Mouse (Mus musculus) left cerebral cortex, postnatal 36 days (tissue): ENCODE results near the gene Nin. TPM values are rescaled to one million over a fixed set of nuclear protein-coding genes. Genes with fewer than 3 reads are reported as not detected.
"Not testable (repeated sequence)": the region's sequence is repeated elsewhere in the genome, so short reads cannot be mapped to it uniquely, and the experiment has no call there.

Source experiments
- DNase-seq, 2 experiments: peaks; one replicate each; pipeline ENCODE4 v3.0.0; 2021 to 2022; ENCODE audit warnings: low spot score in 2 of 2, mixed read lengths in 1 of 2
- intact Hi-C: fragments of 180-260 bp; cut with DNase I; formaldehyde crosslinking; loops from one replicate; pipeline ENCODE4 v1.15.1; 2025
- total RNA-seq, 2 experiments: library from RNA; stranded (reverse); gene quantifications; 2 replicates each; pipeline ENCODE4 v1.2.3; 2021

The Nin gene
- total RNA-seq, result 10 to 100 TPM; 54.4 to 72.2 TPM

DNA sequence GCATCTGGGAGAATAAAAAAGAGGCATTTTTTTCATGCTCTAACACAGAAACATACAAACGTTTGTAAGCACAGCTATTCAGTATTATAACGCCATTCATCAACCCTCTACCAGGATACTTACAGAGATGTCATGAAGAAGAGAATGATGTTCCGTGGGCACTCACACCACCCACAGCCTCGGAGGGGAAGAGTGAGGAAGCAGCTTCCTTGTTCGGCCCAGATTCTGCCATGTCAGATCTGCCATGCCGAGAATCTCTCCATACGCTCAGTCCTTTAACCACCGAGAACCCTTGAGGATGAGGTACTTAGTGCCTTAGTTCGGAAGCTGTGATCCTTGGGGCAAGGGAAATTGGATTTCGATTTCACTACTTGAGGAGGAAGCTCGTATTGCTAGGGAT lies at the start of gene Nin:
Nin (minus strand) TSS at position 367 of the 400 bp plus-strand sequence.
- intact Hi-C loops, result loop anchor here (5.0 to 10.0 kb wide), 2 partner anchors 36 to 111 kb away; no protein-coding TSS in a partner anchor
- peak in 1 of 2 experiments; percentile 38 for DNase-seq

DNA sequence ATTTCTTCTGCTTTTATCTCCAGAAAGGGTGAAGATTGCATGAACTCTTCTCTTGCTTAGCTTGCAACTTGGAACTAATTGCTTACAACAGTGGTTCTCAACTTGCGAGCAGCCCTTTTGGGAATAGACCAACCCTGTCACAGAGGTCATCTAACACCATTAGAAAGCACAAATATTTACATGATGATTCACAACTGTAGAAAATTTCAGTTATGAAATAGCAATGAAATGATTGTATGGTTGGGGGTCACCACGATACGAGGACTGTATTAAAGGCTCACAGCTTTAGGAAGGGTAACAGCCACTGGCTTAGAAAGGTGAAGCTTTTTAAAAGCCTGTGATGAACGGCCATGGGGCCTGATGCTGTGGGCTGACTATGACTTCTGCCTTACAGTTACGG lies 47.5 kb upstream of the Nin start:
- intact Hi-C loops, result no loop called here
- DNase-seq, result no peak

DNA sequence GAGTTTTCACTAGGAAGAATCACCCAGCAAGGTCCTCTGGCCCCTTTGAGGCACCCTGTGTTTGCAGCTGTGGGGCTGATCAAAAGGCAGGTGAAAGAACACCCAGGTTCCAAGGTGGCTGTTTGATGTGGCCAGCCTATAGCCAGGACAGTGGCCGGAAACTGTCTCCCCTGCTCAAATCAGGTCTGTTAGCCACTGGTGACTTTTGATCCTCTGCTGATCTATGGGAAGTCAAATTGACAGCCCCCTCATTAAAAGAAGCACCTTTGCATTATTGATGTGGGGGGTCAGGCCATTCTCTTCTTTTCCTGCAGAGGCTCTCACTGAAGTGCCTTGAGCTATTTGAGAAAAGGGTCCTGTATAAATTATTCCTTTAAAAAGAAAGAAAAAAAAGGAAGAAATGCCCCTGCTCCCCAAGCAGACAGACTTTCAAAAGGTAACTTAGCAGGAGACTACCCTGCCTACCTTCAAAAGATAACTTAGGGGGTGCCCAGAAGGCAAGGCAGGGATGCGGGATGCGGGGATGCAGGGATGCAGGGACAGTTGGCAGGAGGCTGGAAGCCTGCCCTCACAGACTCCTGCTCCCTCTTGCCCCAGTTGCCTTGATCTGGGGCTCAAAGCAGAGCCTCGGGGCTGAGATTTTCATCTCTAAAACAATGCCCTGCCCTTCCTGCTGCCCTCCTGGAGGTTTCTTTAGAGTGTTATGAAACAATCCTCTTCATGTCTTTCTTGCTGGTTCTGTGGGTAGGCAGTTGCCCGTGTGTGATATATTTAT lies 44.0 kb upstream of the Nin start:
- DNase-seq, result no peak
- intact Hi-C loops, result no loop called here

DNA sequence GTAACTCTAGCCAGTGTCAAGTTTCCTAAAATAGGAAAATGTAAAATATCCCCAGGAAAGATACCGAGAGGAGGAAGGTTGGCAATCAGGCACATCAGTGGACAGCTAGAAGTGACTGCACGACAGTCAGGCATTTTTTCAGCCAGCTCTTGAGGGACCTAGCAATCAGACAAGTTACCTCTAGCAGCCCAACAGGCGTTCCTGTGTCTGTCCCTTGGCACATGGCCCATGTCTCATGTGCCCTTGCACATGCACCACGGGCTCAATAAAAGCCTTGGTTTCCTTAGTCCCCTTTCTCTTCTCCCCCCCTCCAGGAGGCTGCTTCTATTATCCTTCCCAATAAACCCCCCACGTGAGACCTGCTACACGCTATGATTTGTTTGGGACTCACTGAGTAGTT lies 42.7 kb upstream of the Nin start:
- intact Hi-C loops, result no loop called here
- DNase-seq, result no peak

DNA sequence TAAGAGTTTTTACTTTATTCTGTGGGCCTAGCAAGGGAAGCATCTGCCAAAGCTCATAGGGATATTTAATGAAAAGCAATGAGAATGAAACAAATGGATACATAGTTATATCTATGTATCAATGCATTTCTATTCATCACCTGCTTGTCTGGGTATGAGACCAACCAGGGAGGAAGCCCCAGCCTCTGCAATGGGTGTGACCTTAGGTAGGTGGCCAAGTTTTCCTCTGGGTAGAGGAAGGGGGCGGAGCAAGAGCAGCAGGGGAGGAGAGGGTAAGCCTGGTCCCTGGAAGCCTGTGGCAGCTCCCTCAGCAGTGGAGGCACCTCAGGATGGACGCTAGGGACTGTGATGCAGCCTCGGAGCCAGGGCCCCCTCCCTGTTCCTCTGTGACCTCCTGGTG lies 40.3 kb upstream of the Nin start, which contains the start of gene Abhd12b:
Abhd12b (plus strand) TSS at position 301 of the 400 bp plus-strand sequence.
- DNase-seq, result no peak
- intact Hi-C loops, result no loop called here

DNA sequence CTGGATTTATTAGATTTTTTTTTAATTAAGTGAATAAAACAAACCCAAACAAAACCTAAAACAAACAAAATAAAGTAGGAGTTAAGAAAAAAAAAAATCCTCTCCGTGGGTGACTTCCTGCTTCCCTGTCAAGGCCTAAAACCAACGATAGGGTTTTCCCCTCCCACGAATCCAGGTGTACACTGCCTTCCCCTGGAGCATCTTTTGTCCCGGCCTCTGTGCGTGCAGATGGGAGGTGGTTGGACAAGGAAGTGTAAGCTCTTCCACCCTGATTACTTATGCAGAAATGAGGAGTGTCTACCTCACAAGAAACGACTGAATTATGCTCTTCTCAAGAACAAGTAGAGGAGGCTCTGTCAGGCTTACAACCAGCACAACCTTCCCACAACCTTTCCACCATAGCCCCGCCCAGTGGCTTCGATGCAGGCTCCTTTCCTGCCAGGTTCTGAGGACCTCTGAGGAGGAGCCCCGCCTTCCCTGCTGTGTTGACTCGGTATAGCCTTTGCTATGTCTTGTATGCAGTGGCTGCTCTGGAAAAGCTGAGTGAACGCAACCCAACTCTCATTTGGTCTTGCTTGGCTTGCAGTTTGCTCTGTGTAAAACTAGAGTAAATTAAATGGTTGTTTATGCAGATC lies 35.2 kb upstream of the Nin start:
- intact Hi-C loops, result loop anchor here (5.0 to 10.0 kb wide), 2 partner anchors 76 to 164 kb away; partner anchors contain the start of gene Sav1
- no peak for DNase-seq

DNA sequence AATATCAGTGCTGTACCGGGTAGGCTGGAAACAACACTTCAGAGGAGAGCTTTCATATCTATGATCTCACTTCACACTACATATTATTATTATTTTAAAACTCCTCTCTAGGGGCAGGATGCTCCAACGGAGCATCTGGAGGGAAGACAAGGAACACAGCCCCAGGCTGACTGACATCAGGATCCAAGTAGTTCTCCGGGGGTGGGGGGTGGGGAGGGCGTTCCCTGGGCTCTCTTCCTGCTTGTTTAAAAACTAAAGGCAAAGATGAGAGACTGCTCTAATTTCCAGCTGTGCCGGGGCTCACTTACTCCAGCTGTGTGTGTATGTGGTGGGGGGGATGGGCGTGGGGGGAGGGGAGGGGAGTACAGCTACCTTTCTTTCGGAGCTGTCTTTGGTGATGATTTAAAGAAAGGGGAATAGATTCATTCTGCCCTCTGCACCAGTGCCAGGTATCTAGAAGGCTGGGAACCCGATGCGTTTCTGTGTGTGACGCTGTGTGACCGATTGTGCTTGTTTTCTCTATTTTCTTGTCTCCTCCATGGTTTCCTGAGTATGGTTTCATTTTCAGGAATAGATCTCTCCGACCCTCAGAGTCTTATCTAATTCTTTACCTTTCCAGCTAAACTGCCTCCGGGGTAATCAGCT lies 34.6 kb upstream of the Nin start:
- no peak for DNase-seq
- intact Hi-C loops, result loop anchor here (5.0 to 10.0 kb wide), 2 partner anchors 76 to 163 kb away; partner anchors contain the start of gene Sav1

DNA sequence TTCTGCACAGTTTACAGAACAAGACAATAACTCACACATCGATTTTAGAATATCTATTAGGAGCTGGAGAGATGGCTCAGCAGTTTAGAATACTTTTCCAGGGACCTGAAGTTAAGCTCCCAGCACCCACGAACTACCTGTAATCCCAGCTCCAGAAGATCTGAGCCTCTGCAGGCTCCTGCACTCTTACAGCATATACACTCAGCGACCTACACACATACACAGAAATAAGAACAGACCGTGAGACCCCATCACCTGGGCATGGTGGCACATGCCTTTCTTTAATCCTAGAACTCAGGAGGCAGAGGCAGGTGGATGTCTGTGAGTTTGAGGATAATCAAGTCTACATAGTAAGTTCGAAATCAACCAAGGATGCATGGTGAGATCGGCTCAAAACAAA lies 32.1 kb upstream of the Nin start:
- intact Hi-C loops, result loop anchor here (5.0 to 10.0 kb wide), 2 partner anchors 73 to 161 kb away; partner anchors contain the start of gene Sav1
- no peak for DNase-seq

DNA sequence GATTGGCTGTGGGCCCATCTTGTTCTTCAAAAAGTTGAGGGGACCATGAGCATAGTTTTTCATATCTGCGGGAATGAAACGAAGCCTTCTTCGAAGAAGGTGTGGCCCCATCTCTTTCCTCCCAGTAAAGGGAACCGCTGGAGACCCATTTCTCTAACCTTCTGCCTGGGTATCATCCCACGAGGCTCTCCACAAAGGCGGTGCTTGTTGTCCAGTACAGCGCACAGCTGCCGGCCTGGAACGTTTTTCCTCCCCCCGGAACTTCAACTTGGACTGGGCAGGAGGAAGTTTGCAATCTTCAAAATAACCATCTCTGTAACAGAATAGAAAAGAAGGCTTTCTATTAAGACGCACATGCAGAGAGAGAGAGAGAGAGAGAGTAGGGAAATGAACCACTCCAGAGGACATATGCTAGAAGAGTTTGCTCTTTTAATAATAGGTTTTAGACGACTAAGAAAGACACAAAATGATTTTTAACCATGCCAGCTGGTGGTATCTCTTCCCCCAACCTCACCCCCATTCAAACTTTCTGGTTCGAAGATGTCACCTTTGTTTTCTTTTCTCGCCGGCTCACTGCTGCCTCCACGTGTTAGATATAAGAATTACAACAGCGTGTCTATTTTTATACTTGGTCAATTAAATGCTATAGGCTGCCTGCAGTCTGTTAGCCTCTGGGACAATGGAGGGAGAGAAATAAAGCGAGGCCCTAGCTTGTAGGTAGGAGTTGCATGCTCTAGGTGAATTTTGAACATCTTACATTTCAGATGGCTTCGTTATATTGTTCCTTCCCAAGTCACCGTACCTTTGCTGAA lies 31.3 kb upstream of the Nin start:
- intact Hi-C loops, result loop anchor here (5.0 to 10.0 kb wide), 2 partner anchors 73 to 160 kb away; partner anchors contain the start of gene Sav1
- peak in 1 of 2 experiments; percentile 46 for DNase-seq

DNA sequence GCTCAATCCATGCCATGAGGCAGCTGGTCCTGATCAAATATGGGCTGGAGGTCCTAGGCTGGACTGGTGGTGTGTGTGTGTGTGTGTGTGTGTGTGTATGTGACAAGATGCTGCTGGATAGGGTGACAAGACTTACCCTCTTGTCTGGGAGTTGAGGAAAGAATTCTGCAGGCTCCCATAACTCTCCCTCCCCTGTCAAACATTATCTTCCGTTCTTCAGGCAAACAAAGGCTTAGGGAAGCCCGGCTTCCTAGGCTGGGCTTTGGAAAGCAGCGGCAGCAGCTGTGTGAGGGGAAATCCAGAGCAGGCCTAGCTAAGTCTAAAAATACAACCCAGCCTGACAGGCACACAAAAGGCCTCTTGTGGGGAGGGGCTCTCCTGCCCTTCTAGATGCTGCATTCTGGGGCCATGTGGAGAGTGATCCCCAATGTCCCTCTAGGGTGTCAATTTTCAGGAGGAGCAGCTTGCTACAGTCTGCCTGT lies 30.6 kb upstream of the Nin start:
- intact Hi-C loops, result loop anchor here (10.0 kb wide), 1 partner anchor 159 kb away; the partner anchor contains the start of gene Sav1
- not testable (repeated sequence) for DNase-seq

DNA sequence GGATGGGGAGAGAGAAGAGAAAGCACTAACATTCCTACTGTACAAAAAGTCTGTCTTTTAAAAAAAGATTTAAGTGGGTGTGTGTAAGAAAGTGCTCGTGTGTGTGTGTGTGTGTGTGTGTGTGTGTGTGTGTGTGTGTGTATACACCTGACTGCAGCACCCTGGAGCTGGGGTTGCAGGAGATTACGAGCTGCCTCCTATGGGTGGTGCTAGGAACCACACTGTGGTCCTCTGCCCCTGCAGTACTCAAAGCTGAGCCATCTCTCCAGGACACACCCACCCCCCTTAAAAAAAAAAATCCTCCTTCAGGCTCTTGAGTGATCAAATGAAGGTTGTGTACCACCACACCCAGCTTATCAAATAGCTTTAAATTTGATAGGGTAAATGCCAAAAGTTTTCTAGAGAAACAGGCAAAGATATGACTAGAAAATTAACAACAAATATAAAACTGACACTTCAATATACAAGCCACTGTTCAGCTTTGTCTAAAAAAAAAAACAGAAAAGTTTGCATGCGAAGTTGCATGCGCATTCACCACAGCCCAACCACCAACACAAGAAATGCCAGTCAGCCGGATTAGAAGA lies 27.6 kb upstream of the Nin start:
- intact Hi-C loops, result loop anchor here (10.0 kb wide), 1 partner anchor 156 kb away; the partner anchor contains the start of gene Sav1
- DNase-seq, result no peak

DNA sequence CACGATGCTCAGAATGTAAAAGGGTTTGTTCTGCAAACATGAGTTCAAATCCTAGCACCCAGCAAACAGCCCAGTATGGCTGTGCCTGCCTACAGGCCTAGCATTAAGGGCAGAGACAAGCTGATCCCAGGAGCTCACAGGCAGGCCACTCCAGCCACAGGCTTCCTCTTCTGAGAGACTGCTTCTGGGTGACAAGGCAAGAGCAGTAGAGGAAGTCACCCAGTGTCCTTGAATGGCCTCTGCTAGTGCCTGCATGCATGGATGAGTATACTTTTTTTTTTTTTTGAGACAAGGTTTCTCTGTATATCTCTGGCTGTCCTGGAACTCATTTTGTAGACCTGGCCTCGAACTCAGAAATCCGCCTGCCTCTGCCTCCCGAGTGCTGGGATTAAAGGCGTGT lies 27.0 kb upstream of the Nin start:
- intact Hi-C loops, result loop anchor here (10.0 kb wide), 1 partner anchor 156 kb away; the partner anchor contains the start of gene Sav1
- no peak for DNase-seq

DNA sequence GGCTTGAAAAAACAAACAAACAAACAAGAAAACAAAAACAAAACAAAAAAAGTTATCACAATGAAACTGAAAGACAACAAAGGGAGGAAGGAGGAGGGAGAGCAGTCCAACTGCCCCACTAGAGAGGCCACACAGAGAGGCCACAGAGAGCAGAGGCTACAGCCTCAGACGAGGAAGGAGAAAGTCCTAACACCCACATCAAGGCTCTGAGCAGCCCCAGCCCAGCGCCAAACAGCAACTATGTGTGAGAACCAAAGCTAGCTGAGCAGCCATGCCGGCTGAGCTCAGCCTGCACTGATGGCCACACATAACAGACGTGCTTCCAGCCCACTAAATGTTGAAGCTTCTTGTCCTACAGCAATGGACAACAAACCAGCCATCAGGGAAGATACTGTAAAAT lies 26.4 kb upstream of the Nin start:
- intact Hi-C loops, result loop anchor here (10.0 kb wide), 1 partner anchor 155 kb away; the partner anchor contains the start of gene Sav1
- DNase-seq, result no peak

DNA sequence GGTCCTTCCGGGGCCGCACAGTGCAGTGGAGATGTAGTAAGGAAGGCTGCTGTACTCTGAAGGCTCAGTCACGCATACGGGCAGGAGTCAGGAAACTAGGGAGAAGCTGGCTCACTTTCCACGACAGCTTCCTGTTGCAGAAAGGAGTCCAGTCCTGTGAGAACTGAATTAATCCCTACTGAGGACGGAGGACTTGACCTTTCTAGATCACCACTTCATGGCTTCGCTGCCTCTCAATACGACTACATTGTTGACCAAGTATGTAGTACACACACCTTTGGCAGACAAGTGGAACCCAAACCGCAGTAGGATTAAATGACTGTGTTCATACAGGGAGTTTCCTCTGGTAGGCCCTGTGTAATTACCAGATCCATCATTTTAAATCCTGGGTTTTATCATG lies 24.1 kb upstream of the Nin start:
- intact Hi-C loops, result no loop called here

DNA sequence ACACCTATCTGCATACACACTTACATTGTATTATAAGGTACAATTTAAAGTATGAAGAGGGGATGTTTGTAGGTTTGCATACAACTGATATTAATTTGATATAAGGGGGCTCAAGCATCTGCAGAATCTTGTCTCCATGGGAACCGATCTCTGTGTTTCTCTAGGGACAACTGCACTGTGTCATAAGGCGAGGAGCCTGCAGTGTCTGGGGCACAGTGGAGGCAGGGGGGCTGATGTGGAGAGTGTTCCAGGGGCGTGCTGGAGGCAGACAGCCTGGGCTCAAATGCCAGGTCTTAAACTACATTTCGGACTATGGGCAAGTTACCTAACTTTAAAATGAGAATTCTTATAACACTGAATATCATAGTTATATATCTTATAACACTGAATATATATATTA lies 23.6 kb upstream of the Nin start:
- DNase-seq, result no peak
- intact Hi-C loops, result no loop called here

More for the DNA sequence above, 24.1 kb upstream of the Nin start:
- no peak for DNase-seq

DNA sequence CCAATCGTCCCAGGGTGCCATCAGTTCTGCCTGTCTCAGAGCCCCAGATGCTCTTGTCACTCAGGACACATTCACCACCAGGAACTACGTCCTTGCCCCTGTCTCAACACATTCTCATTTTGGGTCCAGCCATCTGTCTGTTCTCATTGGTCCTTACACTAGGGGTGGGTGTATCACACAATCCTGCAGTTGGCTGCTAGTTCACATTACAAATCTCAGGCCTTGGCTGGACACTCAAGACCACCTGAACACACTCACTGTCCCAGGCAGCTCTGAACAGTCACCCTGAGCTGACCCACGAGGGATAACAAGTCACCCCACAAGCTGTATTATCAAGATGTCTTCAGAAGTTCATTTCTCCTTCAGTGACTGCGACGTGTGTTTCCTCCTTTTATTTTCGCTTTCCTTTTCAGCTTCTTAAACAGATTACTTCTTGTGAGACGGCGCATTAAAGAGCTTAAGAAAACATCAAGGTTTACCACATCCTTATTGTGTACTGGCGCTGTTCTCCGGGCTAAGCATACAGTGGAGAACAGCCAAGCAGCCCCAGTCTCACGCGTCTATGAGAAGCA lies 22.8 kb upstream of the Nin start:
- no peak for DNase-seq
- intact Hi-C loops, result no loop called here

DNA sequence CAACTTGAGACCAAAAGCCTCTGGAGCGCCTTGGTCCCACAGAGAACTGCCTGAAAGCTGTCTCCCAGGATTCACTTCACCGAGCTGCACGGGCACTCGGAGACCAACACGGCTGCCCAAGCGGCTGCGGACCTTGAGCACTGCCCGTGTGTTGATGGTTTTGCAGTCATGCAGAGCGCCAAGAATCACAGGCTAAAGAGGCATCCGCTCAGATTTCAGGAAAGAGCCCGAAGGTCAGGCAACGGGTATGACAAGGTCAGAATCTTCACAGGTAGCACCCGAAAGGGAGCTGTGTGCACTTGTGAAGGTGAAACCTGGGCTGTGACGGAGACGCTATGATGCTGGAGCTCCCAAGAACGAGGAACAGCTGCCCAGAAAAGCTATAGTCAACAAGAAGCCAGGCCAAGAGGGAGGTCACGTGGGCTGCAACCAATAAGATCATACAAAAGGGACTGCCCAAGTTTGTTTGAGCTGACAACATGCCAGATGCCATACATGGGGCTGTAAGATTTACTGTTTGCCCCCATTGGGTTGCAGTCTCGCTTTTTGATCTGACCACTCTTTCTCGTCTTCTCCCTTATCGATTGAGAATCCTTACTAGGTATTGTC lies 21.2 kb upstream of the Nin start:
- DNase-seq, result no peak
- intact Hi-C loops, result no loop called here
